Mouse (Mus musculus) left cerebral cortex, postnatal 36 days (tissue): ENCODE results near the gene Klhl18. TPM values are rescaled to one million over a fixed set of nuclear protein-coding genes. Genes with fewer than 3 reads are reported as not detected.
"Not testable (repeated sequence)": the region's sequence is repeated elsewhere in the genome, so short reads cannot be mapped to it uniquely, and the experiment has no call there.

Source experiments
- DNase-seq, 2 experiments: peaks; one replicate each; pipeline ENCODE4 v3.0.0; 2021 to 2022; ENCODE audit warnings: low spot score in 2 of 2, mixed read lengths in 1 of 2
- intact Hi-C: fragments of 180-260 bp; cut with DNase I; formaldehyde crosslinking; loops from one replicate; pipeline ENCODE4 v1.15.1; 2025
- total RNA-seq, 2 experiments: library from RNA; stranded (reverse); gene quantifications; 2 replicates each; pipeline ENCODE4 v1.2.3; 2021

The Klhl18 gene
- total RNA-seq, 2 experiments from 2014 or later, result 26.9 to 28.6 TPM

DNA sequence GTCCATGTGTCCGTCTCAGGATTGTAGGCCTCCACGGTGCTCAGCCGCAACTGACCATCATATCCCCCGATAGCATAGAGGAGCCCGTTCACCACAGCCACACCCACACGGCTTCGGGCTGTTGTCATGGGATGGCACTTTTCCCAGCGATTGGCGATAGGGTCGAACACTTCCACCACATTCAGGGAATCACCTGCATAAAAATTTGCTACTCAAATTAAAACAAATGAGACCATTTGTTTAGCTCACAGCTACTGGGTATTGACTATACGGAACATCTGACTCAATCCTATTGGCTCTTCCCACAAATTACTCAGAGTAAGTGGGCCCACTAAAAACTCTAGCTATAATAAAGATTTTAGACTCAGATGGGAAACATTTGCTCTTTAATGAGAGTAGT, 40.5 kb downstream of the Klhl18 start:
- intact Hi-C loops, result no loop called here
- DNase-seq, result no peak

DNA sequence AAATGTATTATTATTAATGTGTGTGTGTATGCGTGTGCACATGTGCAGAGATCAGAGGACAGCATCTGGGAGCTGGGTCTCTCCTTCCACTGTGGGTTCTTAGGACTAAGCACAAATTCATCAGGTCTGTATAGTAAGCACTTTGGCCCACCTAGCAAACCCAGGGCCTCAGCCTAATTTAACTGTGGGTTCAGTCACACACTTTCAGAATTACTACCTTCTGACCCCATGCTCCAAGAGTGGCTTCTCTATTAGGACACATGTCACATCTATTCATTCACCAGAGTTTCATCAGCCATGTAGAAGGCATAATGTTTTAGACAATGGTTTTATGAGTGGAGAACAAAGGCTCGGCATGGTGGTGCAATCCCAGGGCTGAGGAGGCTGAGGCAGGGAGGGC, 43.4 kb downstream of the Klhl18 start:
- no peak for DNase-seq
- intact Hi-C loops, result no loop called here

DNA sequence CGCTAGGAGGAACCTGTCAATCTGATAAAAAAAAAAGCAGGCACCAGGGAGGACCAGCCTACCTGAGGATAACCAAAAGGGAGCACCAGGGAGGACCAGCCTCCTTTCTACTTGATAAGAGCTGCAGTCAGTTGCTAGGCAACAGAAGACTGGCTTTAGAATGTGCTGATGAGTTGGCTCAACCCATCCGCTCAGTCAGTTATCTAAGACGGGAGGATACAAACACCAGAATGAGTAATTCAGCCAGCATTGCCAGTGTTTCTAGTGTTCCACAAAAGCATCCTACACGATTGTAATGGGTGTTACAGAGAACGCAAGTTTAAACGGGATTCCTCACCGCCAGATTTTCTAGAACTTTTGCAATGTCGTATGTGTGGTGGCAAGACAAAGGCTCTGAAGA, 45.3 kb downstream of the Klhl18 start:
- intact Hi-C loops, result no loop called here
- peak; percentile 16 to 24 for DNase-seq

- no peak for DNase-seq
- intact Hi-C loops, result loop anchor here (10.0 kb wide), 1 partner anchor 295 kb away; no protein-coding TSS in a partner anchor
Measured at GRCm38 (mm10) chr9:110419511-110420112, 56.9 kb downstream of the Klhl18 start, which contains the start of gene Ngp. Ngp (plus strand) TSS chr9:110419747.

DNA sequence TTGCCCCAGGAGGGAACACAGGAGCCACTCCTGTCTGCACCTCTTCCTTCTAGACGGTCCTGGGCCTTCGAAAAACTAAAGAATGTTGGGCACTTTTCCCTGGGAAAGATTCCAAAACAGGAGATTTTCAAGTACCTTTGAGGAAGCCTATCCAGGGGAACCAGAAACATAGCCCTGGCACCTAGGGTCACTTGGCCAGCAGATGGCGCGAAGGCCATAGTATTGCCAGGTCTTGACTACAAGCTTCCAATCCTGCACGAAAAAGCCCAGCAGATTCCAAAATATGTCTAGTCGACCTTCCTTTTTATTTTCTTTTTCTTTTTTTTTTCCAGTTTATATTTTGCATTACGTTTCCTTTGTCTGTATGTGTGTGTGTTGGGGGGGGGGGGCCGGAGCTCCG, 62.7 kb downstream of the Klhl18 start:
- intact Hi-C loops, result loop anchor here (5.0 to 10.0 kb wide), 5 partner anchors 64 to 459 kb away; partner anchors contain the start of genes Kif9, Klhl18 and Setd2
- DNase-seq, result no peak

DNA sequence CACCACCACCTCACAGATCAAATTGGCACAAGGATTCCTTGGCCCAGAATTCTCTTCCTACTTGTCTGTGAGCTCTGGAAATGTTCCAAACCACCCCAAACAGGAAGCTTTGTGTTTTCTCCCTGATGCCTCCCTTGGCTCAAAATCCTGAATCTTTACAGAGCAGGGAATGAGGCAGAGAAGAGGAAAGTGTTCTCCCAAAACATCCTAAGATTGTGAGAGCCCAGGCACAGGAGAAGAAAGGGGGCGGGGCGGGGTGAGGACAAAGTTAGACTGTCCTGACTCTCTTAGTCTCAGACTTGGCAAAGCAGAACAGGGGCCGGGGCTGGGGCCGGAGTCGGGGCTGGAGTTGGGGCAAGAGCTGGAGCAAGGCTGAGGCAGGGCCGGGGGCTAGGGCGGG, 63.6 kb downstream of the Klhl18 start:
- intact Hi-C loops, result loop anchor here (5.0 to 10.0 kb wide), 5 partner anchors 64 to 459 kb away; partner anchors contain the start of genes Kif9, Klhl18 and Setd2
- no peak for DNase-seq

- peak; percentile 61 to 73 for DNase-seq
- intact Hi-C loops, result loop anchor here (2.0 to 10.0 kb wide), 6 partner anchors 66 to 461 kb away; partner anchors contain the start of genes Kif9, Klhl18 and Setd2
Measured at GRCm38 (mm10) chr9:110410908-110411887, 65.3 kb downstream of the Klhl18 start.

DNA sequence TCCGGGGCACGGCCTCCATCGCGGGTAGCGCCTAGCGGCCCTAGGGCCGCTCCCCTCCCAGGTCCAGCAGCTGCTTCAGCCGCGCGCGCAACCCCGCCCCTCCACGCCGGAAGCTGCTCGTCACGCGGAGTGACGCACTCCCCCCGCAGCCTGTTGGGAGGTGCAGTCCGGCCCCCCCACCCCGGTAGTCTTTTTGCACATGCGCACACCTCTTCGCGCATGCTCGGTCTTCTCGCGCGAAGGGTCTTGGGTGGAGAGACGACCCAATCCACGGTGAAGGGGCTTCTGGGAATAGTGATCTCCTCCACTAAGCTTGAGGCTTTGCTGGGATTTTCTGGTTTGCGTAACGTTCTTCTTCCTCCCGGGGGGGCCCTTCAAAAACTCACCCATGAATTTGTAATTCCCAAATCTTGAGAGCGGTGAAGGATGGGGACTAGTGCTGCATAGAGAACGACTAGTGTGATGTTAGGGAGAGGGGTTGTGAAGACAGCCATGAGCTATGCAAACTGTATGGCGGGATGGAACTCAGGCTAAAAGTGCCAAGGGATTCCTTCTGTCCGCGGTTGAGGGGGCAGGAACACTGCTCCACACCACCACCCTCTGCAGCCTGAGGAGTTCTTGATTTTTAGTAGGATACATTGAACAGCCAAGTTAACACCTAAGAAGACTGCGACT, 68.3 kb downstream of the Klhl18 start, which contains the start of gene Ptpn23:
Gene Ptpn23 (minus strand): TSS at position 115 of the 675 bp plus-strand sequence.
- DNase-seq, result peak; percentile 93 to 95
- intact Hi-C loops, result no loop called here

GRCm38 (mm10) chr9:110407311-110408098, 69.0 kb downstream of the Klhl18 start:
- intact Hi-C loops, result no loop called here
- no peak for DNase-seq

- intact Hi-C loops, DNase-seq: not testable (repeated sequence)
Measured at GRCm38 (mm10) chr9:110403240-110403639, 73.3 kb downstream of the Klhl18 start.

- no peak for DNase-seq
- intact Hi-C loops, result no loop called here
Measured at GRCm38 (mm10) chr9:110402731-110403130, 73.8 kb downstream of the Klhl18 start.

- intact Hi-C loops, result no loop called here
- no peak for DNase-seq
Measured at GRCm38 (mm10) chr9:110400650-110401049, 75.8 kb downstream of the Klhl18 start.

- intact Hi-C loops, result no loop called here
- no peak for DNase-seq
Measured at GRCm38 (mm10) chr9:110393295-110393694, 83.2 kb downstream of the Klhl18 start.

- no peak for DNase-seq
- intact Hi-C loops, result no loop called here
Measured at GRCm38 (mm10) chr9:110390843-110391242, 85.7 kb downstream of the Klhl18 start.

- intact Hi-C loops, result no loop called here
- no peak for DNase-seq
Measured at GRCm38 (mm10) chr9:110388011-110388410, 88.5 kb downstream of the Klhl18 start.

DNA sequence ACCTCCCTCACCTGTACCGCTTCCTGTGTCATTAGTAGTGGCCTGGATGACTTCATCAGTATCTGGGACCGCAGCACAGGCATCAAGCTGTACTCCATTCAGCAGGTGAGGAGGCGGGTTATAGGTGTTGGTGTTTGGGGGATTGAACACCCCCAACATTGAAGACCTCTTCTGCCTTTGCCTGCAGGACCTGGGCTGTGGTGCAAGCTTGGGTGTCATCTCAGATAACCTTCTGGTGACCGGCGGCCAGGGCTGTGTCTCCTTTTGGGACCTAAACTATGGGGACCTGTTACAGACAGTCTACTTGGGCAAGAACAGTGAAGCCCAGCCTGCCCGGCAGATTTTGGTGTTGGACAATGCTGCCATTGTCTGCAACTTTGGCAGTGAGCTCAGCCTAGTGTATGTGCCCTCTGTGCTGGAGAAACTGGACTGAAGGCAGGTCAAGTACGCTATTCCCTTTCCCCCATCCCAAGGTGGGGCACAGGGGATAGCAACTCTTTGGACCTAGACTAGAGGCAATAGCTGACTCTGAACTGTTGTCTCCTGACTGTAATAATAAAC, 92.0 kb downstream of the Klhl18 start:
- no peak for DNase-seq
- intact Hi-C loops, result no loop called here

DNA sequence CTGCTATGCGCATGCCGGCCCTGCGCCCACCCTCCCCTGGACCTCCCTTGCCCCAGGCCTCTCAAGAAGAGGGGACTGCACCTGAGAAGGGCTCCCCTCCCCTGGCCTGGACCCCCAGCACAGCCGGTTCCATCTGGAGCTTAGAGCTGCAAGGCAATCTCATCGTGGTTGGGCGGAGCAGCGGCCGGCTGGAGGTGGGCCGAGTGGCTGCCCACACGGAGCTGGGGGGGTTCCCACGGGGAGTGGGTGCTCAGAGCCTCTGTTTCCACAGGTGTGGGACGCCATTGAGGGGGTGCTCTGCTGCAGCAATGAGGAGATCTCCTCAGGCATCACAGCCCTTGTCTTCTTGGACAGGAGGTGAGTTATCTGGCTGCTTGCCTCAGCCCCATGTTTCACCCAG, 95.2 kb downstream of the Klhl18 start:
- no peak for DNase-seq
- intact Hi-C loops, result no loop called here

DNA sequence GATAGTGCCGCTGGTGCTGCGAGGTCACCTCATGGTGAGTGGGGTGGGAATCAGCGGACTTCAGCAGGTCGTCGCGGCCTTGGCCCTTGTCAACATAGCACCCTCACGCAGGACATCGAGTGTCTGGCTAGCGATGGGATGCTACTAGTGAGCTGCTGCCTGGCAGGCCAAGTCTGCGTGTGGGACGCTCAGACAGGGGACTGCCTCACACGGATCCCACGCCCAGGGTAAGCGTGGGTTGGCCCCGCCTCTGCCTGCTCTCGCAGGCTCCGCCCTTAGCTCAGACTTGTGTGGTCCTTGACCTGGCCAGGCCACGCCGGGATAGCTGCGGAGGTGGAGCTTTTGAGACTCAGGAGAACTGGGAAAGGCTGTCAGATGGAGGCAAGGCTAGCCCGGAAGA, 95.8 kb downstream of the Klhl18 start:
- intact Hi-C loops, result no loop called here
- no peak for DNase-seq

DNA sequence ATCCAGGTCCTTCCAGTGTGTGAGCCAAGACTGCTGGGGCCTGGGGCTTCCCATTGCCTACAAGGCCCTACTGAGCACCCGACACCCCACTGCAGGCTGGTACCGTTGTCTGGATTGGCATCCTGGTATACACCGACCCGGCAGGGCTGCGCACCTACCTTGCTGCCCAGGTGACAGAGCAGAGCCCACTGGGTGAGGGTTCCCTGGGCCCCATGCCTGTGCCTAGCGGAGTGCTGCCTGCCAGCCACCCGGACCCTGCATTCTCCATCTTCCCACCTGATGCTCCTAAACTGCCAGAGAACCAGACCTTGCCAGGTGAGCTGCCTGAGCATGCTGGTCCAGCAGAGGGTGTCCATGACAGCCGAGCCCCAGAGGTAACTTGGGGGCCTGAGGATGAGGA, 97.1 kb downstream of the Klhl18 start:
- DNase-seq, result no peak
- intact Hi-C loops, result no loop called here
